Mouse (Mus musculus): ENCODE results near the gene Adam15.

The Adam15 gene

GRCm38 (mm10) chr3:89383651-89384255 lies 34.0 kb upstream of the Adam15 start:
- no peak for DNase-seq

DNA sequence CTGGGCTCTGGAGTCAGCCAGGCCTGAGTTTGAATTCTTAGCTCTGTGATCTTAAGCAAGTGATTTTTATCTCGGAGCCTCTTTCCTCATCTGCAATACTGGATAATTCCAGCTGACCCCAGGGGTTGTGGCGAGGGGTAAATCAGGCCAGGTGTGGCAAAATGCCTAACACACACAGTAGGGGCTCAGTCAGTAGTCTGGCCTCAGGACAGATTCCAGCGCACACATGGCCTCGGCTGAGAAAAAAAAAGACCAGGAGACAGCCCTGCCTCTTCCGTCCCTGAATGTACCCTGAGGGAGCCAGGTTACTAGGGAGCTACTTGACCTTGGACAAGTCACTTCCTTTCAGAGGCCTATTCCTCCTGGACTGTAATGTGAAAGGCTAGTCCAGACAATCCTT lies 33.2 kb upstream of the Adam15 start:
- DNase-seq = no peak

GRCm38 (mm10) chr3:89382033-89382882 lies 32.5 kb upstream of the Adam15 start:
- DNase-seq = no peak

GRCm38 (mm10) chr3:89381233-89381632 lies 31.4 kb upstream of the Adam15 start:
- DNase-seq = no peak

DNA sequence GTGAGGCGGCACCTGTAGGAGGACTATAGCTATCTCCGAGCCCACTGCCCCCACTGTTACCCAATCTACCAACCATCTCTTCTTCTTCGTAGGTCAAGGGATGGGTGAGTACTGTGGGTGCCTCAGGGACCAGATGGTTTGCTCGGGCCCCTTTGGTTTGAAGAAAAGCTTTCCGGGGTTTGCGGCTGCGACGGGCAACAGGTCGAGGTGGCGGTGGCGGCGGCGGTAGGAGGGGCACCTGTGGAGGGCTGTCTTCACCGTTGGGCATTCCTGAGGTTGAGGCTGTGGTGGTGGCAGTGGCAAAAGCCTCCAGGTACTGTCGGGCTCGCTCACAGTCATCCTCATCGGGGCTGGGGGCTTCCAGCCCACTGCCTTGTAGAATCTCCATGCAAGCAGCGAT lies 30.9 kb upstream of the Adam15 start:
- DNase-seq = no peak

DNA sequence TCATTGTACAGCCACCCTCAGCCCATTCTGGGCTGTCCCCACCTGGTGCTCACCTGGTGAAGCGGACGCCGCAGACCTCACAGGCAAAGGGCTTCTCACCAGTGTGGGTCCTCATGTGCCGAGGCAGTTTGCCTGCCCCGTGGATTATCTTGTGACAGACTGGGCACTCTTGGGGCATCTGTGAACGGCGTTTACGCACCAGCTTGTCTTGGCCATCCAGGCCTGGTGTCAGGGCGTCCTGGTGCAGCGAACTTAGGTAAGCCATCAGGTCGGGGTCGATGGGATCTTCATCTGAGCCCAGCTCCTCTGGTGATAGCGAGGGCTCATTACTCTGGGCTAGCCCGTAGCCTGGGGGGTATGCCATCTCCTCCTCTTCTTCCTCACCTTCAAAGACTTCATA lies 30.5 kb upstream of the Adam15 start:
- no peak for DNase-seq

- DNase-seq = no peak
Observed at GRCm38 (mm10) chr3:89379388-89380131, 29.8 kb upstream of the Adam15 start.

DNA sequence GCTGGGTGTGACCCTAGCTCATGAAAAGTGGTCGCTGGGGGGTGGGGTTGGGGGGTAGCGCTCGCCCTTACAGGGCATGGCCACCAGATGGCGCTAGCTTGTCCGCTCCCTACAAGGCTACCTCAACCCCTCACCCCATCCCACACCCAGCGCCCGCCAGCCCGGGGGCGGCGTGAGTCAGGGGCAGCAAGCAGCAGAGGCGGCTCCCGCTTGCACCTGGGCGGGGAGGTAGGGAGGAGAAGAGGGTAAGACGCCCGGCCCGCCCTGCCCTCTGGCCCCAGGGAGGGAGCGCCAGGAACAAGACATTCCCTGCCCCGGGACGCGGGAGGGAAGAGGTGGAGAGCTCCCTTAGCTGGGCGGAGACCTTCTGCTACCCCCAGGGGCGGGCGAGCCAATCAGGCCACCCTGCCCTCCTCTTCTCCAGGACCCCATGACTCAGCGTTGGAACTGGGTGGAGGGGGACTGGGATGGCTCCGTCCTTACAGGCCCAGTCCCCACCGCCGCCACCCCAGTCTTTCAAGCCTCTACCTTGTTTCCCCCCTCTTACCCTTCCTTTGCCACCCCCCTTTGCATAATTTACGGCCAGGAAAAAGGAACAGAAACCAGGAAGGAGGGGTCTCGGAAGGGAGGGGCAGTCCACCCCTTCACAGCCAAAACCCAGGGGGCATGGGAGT lies 28.7 kb upstream of the Adam15 start:
- DNase-seq = peak; percentile 71

GRCm38 (mm10) chr3:89377831-89378230 lies 28.0 kb upstream of the Adam15 start:
- DNase-seq = no peak

- no peak for DNase-seq
Observed at GRCm38 (mm10) chr3:89373581-89374231, 23.9 kb upstream of the Adam15 start.

DNA sequence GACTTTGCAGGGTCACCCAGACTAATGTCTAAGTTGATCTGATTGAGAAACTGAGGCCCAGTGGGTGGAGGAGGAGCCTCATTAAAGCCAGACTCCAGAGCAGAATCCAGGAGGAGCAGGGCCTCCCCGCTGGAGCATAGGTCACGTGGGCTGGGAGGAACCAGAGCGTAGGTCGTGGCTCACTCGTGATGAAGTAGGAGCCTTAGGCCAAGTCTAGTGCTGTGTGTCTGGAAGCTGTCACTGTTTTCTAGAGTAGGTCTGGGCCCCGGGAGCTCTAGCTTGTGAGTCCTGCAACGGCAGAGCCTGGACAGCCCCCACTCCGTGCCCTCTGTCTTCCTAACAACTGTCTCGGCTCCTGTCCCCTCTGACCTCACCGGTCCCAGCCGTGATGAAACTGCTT lies 17.5 kb upstream of the Adam15 start:
- no peak for DNase-seq

GRCm38 (mm10) chr3:89365486-89366414 lies 16.0 kb upstream of the Adam15 start:
- no peak for DNase-seq

GRCm38 (mm10) chr3:89365153-89365485 lies 15.3 kb upstream of the Adam15 start, which contains the start of gene Dcst1:
Gene Dcst1 (minus strand): TSS chr3:89365253.
- no peak for DNase-seq

DNA sequence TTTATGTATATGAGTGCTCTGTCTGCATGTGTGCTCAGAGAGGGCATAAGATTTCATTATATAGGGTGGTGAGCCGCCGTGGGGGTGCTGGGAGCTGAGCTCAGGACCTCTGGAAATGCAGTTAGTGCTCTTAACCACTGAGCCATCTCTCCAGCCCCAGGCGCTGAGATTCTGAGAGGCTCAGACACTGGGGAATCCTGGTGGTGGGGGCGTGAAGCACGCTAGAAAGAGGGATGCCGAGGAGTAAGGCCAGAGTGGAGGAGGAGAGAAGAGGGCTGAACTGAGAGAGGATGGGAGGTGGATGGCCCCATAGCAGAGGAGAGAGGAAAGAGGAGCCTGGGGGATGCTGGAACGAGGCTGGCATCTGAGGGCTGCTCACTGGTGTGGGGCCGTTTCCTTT lies 14.8 kb upstream of the Adam15 start:
- no peak for DNase-seq

DNA sequence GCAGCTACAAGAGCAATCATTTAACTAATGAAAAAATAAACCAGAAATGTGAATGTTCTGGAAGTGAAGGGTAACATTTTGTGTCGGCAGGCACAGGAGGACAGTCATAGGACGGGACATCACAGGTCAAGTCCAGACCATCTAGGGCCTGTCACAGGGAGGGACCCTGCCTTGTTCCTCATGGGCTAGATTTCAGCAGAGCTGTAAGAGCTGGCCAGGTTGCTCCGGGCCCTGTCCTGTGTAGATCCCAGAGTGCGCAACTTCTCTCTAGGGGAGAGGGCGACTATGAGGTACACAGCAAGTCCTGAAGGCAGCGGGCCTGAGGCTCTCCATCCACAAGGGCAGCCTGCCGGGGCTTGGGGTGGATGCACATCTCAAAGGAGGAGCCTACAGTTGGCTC lies 11.9 kb upstream of the Adam15 start, which contains the start of gene Dcst2:
Gene Dcst2, plus strand, starts transcription at position 301 of the 400 bp plus-strand sequence.
- no peak for DNase-seq

DNA sequence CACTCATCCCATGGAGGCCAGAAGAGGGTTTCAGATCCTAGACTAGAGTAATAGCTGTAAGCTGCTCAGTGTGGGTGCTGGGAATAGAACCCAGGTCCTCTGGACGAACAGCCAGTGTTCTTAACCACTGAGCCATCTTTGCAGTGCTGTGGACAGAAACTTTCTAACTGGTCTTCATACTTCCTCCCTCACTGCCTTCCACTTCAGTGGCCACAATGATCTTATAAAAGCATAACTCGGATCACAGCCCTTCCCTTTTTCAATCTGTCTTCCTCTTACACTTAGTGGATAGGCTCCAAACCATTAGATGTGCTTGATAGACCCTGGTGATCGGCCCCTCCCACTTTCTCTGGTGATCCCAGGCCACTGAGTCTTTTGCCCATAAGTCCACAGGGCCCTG lies 10.4 kb upstream of the Adam15 start:
- DNase-seq = no peak

- DNase-seq = no peak
Observed at GRCm38 (mm10) chr3:89359630-89360029, 9.8 kb upstream of the Adam15 start.

DNA sequence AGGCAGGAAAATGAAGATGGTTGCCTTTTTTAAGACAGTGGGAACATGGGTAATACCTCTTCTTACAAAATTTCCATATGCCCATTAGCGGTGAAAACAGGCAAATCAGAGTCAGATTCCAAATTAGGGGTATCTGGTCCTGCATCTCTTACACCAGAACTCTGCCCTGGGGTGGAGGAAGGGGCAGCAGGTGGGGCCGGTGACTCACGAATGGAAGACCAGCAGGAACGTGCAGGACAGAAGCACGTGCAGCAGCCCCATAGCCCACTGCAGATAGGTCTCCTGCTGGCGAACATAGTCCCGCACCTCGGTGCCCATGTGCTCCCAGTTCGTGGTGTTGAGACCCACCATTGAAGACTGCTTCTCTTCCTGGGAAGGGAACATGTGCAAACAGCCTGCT lies 6.2 kb upstream of the Adam15 start:
- DNase-seq = no peak

- DNase-seq = peak; percentile 76
Observed at GRCm38 (mm10) chr3:89355512-89355902, 5.7 kb upstream of the Adam15 start.

- peak; percentile 89 for DNase-seq
Observed at GRCm38 (mm10) chr3:89354816-89355511, 5.2 kb upstream of the Adam15 start.

GRCm38 (mm10) chr3:89351271-89351670 lies 1.5 kb upstream of the Adam15 start:
- peak; percentile 68 for DNase-seq
